Mouse (Mus musculus) limb, embryonic 13.5 days (tissue): ENCODE data around the gene Gm10972. TPM values are rescaled to one million over a fixed set of nuclear protein-coding genes. Genes with fewer than 3 reads are reported as not detected.
"Not testable (repeated sequence)": the region's sequence is repeated elsewhere in the genome, so short reads cannot be mapped to it uniquely, and the experiment has no call there.

Experiments
- ATAC-seq: fragments of 200-750 bp; cut with Nextera tagmentation; 2 replicates; pipeline ENCODE4 v1.8.0; 2017; ENCODE audit warnings: low read depth, moderate number of reproducible peaks, moderate TSS enrichment; ENCODE audit not compliant: low FRiP score
- H3K27ac ChIP-seq: fragments of 300-500 bp; sonication (generic); 2 replicates; pipeline ENCODE4 v1.5.1; 2015; ENCODE audit warnings: inconsistent platforms, mild to moderate bottlenecking, moderate library complexity
- H3K27me3 ChIP-seq: fragments of 300-500 bp; sonication (generic); 2 replicates; pipeline ENCODE4 v1.6.1; 2015; ENCODE audit warnings: mild to moderate bottlenecking, inconsistent platforms
- H3K36me3 ChIP-seq: fragments of 300-500 bp; sonication (generic); 2 replicates; pipeline ENCODE4 v1.6.1; 2015; ENCODE audit warnings: inconsistent platforms, mild to moderate bottlenecking, moderate library complexity
- H3K4me1 ChIP-seq: fragments of 300-500 bp; sonication (generic); 2 replicates; pipeline ENCODE4 v1.6.1; 2015; ENCODE audit warnings: inconsistent platforms
- H3K4me2 ChIP-seq: fragments of 300-500 bp; sonication (generic); replicated peaks from 2 replicates; pipeline ENCODE4 v1.6.1; 2015; ENCODE audit warnings: inconsistent platforms, mild to moderate bottlenecking, moderate library complexity
- H3K4me3 ChIP-seq: fragments of 300-500 bp; sonication (generic); 2 replicates; pipeline ENCODE4 v1.5.1; 2015; ENCODE audit warnings: moderate library complexity, mild to moderate bottlenecking, inconsistent platforms
- H3K9ac ChIP-seq: fragments of 300-500 bp; sonication (generic); 2 replicates; pipeline ENCODE4 v1.6.1; 2015; ENCODE audit warnings: mild to moderate bottlenecking, inconsistent platforms
- H3K9me3 ChIP-seq: fragments of 300-500 bp; sonication (generic); 2 replicates; pipeline ENCODE4 v1.6.1; 2016; ENCODE audit warnings: inconsistent platforms
- WGBS: fragments of 180-500 bp; shearing (Covaris S2); methylation state at CpG from one replicate; pipeline ENCODE4 v1.1.7; 2015; 5-methylcytosine and 5-hydroxymethylcytosine counted together
- polyA plus RNA-seq: library from polyadenylated mRNA; unstranded; fragments of >200 nt; fragmentation: Nextera tagmentation; extraction: Ambion mirVana; gene quantifications from 2 replicates; pipeline ENCODE4 v1.2.1, GENCODE M21; 2015

The Gm10972 gene
- polyA plus RNA-seq, 1 experiment from 2014 or later, result not detected

GRCm38 (mm10) chr3:94665060-94665802 is 22.3 kb downstream of the Gm10972 start:
- H3K9ac ChIP-seq, H3K4me3 ChIP-seq, H3K4me2 ChIP-seq, H3K9me3 ChIP-seq, H3K36me3 ChIP-seq, H3K4me1 ChIP-seq, H3K27me3 ChIP-seq, H3K27ac ChIP-seq, ATAC-seq: not testable (repeated sequence)
- WGBS, result 65% methylated on average over 4 of the region's 5 CpGs

- ATAC-seq, result not testable (repeated sequence)
Observed at GRCm38 (mm10) chr3:94665896-94666295, 23.0 kb downstream of the Gm10972 start.

GRCm38 (mm10) chr3:94675101-94675500 is 32.2 kb downstream of the Gm10972 start:
- H3K9me3 ChIP-seq, H3K4me3 ChIP-seq, H3K4me1 ChIP-seq, H3K27ac ChIP-seq, H3K9ac ChIP-seq, H3K36me3 ChIP-seq, H3K4me2 ChIP-seq, ATAC-seq, H3K27me3 ChIP-seq: not testable (repeated sequence)
- WGBS, result 80% methylated on average over 9 of the region's 9 CpGs

More at GRCm38 (mm10) chr3:94665896-94666295, 23.0 kb downstream of the Gm10972 start:
- not testable (repeated sequence) for H3K4me1 ChIP-seq, H3K9me3 ChIP-seq, H3K27ac ChIP-seq, H3K4me3 ChIP-seq, H3K4me2 ChIP-seq, H3K36me3 ChIP-seq, H3K27me3 ChIP-seq, H3K9ac ChIP-seq
- 27% methylated on average over 7 of the region's 7 CpGs for WGBS

GRCm38 (mm10) chr3:94679351-94679841 is 36.5 kb downstream of the Gm10972 start:
- no peaks in the 10 kb centered on the region for H3K36me3 ChIP-seq
- no peak overlapping the region for H3K4me3 ChIP-seq
- no peaks in the 10 kb centered on the region for H3K27me3 ChIP-seq
- no peaks in the 10 kb centered on the region for H3K4me1 ChIP-seq
- no peak overlapping the region for H3K27ac ChIP-seq
- no peak overlapping the region for H3K9ac ChIP-seq
- no peak overlapping the region for H3K4me2 ChIP-seq
- no peak for ATAC-seq
- WGBS, result 76% methylated on average over 8 of the region's 8 CpGs
- H3K9me3 ChIP-seq, result no peaks in the 10 kb centered on the region

GRCm38 (mm10) chr3:94680032-94680431 is 37.1 kb downstream of the Gm10972 start:
- not testable (repeated sequence) for H3K4me1 ChIP-seq, H3K9ac ChIP-seq, ATAC-seq, H3K4me2 ChIP-seq, H3K36me3 ChIP-seq, H3K9me3 ChIP-seq, H3K27ac ChIP-seq, H3K27me3 ChIP-seq, H3K4me3 ChIP-seq
- 89% methylated on average over 12 of the region's 12 CpGs for WGBS

- no peaks in the 10 kb centered on the region for H3K27me3 ChIP-seq
- no peaks in the 10 kb centered on the region for H3K36me3 ChIP-seq
- H3K4me1 ChIP-seq, result no peaks in the 10 kb centered on the region
- no peak for ATAC-seq
- WGBS, result 91% methylated on average over 16 of the region's 16 CpGs
- no peak overlapping the region for H3K9ac ChIP-seq
- no peak overlapping the region for H3K27ac ChIP-seq
- no peak overlapping the region for H3K4me3 ChIP-seq
- H3K9me3 ChIP-seq, result no peaks in the 10 kb centered on the region
- H3K4me2 ChIP-seq, result no peak overlapping the region
Observed at GRCm38 (mm10) chr3:94680783-94681182, 37.9 kb downstream of the Gm10972 start.

GRCm38 (mm10) chr3:94683646-94684045 is 40.7 kb downstream of the Gm10972 start:
- ATAC-seq, result no peak
- 63% methylated on average over 6 of the region's 6 CpGs for WGBS
- no peaks in the 10 kb centered on the region for H3K27me3 ChIP-seq

GRCm38 (mm10) chr3:94685989-94686772 is 43.3 kb downstream of the Gm10972 start:
- H3K4me3 ChIP-seq, H3K4me1 ChIP-seq, H3K9ac ChIP-seq, H3K27me3 ChIP-seq, H3K4me2 ChIP-seq, ATAC-seq, H3K36me3 ChIP-seq, H3K9me3 ChIP-seq, H3K27ac ChIP-seq: not testable (repeated sequence)
- WGBS, result 89% methylated on average over 8 of the region's 8 CpGs

More at GRCm38 (mm10) chr3:94683646-94684045, 40.7 kb downstream of the Gm10972 start:
- H3K4me1 ChIP-seq, result no peaks in the 10 kb centered on the region
- H3K9me3 ChIP-seq, result no peaks in the 10 kb centered on the region
- no peak overlapping the region for H3K9ac ChIP-seq
- H3K27ac ChIP-seq, result no peak overlapping the region
- no peak overlapping the region for H3K4me3 ChIP-seq
- H3K36me3 ChIP-seq, result no peaks in the 10 kb centered on the region
- H3K4me2 ChIP-seq, result no peak overlapping the region

- H3K27ac ChIP-seq, H3K36me3 ChIP-seq, H3K9ac ChIP-seq, H3K9me3 ChIP-seq, H3K4me2 ChIP-seq, H3K27me3 ChIP-seq, ATAC-seq, H3K4me3 ChIP-seq: not testable (repeated sequence)
- WGBS, result 81% methylated on average over 3 of the region's 3 CpGs
- peaks cover 12% of the 10 kb centered on the region for H3K4me1 ChIP-seq
Observed at GRCm38 (mm10) chr3:94688698-94689097, 45.8 kb downstream of the Gm10972 start.

- not testable (repeated sequence) for H3K27ac ChIP-seq, H3K4me2 ChIP-seq, H3K9ac ChIP-seq, H3K27me3 ChIP-seq, H3K9me3 ChIP-seq, ATAC-seq, H3K4me3 ChIP-seq, H3K36me3 ChIP-seq
- WGBS, result 57% methylated on average over 1 of the region's 1 CpGs
- H3K4me1 ChIP-seq, result peaks cover 13% of the 10 kb centered on the region
Observed at GRCm38 (mm10) chr3:94689195-94689594, 46.3 kb downstream of the Gm10972 start.

GRCm38 (mm10) chr3:94690162-94690561 is 47.2 kb downstream of the Gm10972 start:
- H3K36me3 ChIP-seq, H3K4me3 ChIP-seq, H3K27me3 ChIP-seq, ATAC-seq, H3K27ac ChIP-seq, H3K9me3 ChIP-seq, H3K9ac ChIP-seq, H3K4me2 ChIP-seq: not testable (repeated sequence)
- H3K4me1 ChIP-seq, result peaks cover 13% of the 10 kb centered on the region
- 58% methylated on average over 6 of the region's 6 CpGs for WGBS

- Histone ChIP-seq H3K36me3 (no peaks in the 10 kb centered on the region), H3K9me3 (no peaks in the 10 kb centered on the region), H3K4me3 (no peak overlapping the region), H3K27ac (no peak overlapping the region), H3K4me2 (no peak overlapping the region), H3K4me1 (peaks cover 13% of the 10 kb centered on the region), H3K27me3 (no peaks in the 10 kb centered on the region), H3K9ac (no peak overlapping the region)
- ATAC-seq, result no peak
Observed at GRCm38 (mm10) chr3:94690616-94691247, 47.8 kb downstream of the Gm10972 start.
